Mouse (Mus musculus): ENCODE measurements around the gene Plekhg5. TPM values are rescaled to one million over a fixed set of nuclear protein-coding genes. Genes with fewer than 3 reads are reported as not detected.

Gene Plekhg5
- polyA plus RNA-seq, 1 experiment, result 2.3 TPM

DNA sequence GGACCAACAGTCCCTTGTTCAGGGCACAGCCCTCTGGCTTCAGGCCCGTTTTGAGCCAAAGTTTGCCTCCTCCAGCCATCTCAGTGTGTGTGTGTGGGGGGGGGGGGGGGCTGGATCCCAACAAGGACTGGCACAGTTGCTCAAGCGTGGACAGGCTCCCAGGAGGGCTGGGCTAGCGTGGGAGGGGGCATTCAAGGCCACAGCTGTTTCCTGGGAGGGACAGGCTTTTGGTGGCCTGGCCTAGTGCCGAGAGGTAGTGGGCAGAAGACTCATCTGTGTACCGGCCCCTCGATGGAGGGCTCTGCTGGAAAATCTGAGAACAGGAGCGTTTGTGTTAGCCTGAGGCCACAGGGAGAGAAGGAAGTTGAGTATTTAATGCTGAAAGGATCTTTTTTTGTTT, 7.6 kb downstream of the Plekhg5 start:
- H3K4me3 ChIP-seq (ENCODE audit: insufficient read depth, low read depth, low read length), result no peak overlapping the region
- H3K4me1 ChIP-seq (ENCODE audit: control insufficient read depth, insufficient read depth, insufficient read length, low read length), result no peaks in the 10 kb centered on the region; the same call in 1 of the 2 replicates
- no peak overlapping the region for H3K27ac ChIP-seq (replicated peaks; ENCODE audit: low read depth, low read length)

DNA sequence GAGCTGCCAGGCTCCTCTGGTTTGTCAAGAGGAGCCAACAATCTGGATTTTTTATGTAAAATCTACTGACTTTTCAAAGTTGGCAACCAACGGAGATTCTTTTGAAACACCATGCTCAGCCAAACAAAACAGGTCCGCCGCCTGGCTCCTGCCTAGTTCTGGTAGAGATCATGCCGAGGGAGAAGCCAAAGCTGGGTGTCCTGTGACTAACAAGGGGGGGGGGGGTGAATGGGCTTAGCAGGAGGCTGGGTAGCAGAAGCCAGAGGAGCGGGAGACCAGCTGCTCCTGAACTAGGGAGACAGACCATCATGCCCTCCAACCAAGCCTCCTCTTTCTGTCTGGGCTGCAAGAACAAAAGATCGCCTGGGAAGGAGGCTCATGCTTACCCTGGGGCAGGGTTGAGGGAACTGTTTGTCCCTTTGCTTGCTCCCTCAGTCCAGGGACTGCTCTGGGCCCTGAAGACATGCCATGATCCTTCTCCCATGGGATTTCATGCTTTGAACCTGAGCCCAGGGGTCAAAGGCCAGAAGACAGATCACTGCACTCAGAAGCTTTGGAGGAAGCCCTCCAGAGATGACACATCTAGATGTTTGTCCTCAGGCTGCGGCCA, 11.4 kb downstream of the Plekhg5 start:
- H3K4me1 ChIP-seq (ENCODE audit: control insufficient read depth, insufficient read depth, insufficient read length, low read length), result peaks cover 7% of the 10 kb centered on the region
- no peak overlapping the region for H3K27ac ChIP-seq (replicated peaks; ENCODE audit: low read depth, low read length)
- no peak overlapping the region for H3K4me3 ChIP-seq (ENCODE audit: insufficient read depth, low read depth, low read length)

DNA sequence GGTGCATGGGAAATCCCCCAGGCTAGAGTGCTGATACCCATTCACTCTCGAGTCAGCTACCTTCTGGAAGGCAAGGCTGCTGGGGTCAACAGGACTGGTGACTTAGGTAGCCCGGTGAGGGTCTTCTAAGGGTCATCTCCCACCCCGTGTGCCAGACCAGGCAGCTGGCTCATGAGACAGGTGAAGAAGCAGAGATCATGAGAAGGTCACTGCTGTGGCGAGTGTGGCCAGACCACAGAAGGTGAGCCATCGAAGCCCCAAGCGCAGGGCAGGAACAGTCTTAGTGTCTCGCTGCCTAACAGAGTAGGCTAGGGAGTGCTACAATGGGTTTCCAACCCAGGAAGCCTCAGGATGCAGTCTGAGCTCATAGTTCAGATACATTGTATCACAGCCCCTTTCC, 12.3 kb downstream of the Plekhg5 start:
- H3K27ac ChIP-seq (replicated peaks; ENCODE audit: low read depth, low read length), result no peak overlapping the region

DNA sequence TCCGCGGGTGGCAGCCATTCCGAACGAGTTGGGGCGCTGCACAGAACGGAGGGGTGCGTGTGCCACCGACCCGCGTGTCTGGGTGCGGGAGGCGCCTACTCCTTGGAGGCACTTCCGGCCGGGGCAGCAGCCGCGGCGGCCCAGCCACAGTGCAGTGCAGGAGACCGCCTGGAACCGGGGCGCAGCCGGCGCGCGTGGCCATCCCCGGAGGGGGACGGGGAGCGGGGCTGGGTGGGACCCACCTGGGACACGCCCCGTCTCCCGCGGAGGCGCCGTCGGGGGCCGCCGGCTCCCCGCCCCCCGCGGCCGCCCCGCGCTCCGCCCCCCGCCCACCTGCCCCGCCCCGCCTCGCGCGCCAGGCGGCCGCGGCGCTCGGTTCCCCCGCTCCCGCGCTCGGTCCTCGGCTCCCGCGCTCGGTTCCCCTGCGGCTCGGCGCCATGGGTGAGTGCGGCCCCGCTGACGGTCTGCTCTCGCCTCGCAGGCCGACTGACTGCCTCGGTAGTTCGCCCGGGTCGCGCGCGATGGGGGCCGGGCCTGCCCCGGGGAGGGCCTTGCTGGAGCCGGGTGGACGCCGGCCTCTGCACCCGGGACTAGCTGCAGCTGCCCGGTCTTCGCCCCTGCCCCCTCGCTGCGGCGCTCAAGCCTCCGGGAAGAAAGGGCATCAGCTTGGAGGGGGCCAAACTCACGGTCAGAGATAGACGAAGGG, 14.4 kb downstream of the Plekhg5 start:
- Histone ChIP-seq H3K4me1 (ENCODE audit: control insufficient read depth, insufficient read depth, insufficient read length, low read length) (peaks cover 7% of the 10 kb centered on the region), H3K27ac (replicated peaks; ENCODE audit: low read depth, low read length) (0 out of 2 replicates have a peak overlapping the region, but pooled peaks have one; percentile 41), H3K4me3 (ENCODE audit: insufficient read depth, low read depth, low read length) (peak overlapping the region; percentile 97)

More for the DNA sequence above, 12.3 kb downstream of the Plekhg5 start:
- Histone ChIP-seq H3K4me1 (ENCODE audit: control insufficient read depth, insufficient read depth, insufficient read length, low read length) (peaks cover 7% of the 10 kb centered on the region), H3K4me3 (ENCODE audit: insufficient read depth, low read depth, low read length) (no peak overlapping the region)

DNA sequence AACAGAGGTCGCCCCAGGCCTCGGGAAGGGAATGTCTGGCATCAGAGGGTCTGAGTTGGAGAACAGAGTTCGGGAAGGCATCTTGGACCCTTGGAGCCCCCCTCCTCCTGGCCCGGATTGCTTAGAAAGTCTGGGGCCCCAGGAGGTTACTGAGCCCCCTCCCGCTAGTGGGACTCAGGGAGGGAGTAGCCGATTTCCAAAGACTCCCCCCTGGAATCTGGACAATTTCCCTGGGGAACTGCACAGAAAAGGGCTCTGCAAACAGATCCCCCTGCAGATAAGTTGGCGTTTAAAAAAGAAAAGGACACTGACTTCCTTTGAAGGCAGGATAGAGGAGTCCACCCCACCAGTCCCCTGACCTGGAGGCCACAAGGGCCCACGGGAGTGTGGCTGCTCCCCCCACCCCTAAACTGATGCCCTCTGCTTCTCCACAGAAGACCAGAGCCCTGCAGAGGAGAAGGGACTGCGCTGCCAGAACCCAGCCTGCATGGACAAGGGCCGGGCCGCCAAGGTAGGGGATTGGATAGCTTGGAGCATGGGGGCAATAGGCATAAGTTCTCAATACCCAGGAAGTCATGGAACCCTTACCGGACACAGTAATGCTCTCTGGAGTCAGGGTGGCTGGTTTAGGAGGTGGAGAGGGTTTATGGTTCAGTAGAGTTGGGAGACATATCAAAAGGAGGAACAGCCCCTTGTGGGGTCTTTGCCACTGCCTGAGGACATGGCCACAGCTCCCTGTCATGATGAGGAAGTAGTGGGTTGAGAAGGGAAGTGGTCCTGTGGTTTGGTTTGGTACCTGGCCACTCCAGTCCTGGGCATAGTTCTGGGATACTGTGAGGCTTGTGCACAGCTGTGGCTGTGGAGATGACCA, 15.1 kb downstream of the Plekhg5 start:
- Histone ChIP-seq H3K4me3 (ENCODE audit: insufficient read depth, low read depth, low read length) (peak overlapping the region; percentile 97), H3K27ac (replicated peaks; ENCODE audit: low read depth, low read length) (no peak overlapping the region), H3K4me1 (ENCODE audit: control insufficient read depth, insufficient read depth, insufficient read length, low read length) (peaks cover 7% of the 10 kb centered on the region)

GRCm38 (mm10) chr4:152088133-152088532, 15.8 kb downstream of the Plekhg5 start:
- peak overlapping the region; percentile 22; the same call in 1 of the 2 replicates for H3K4me3 ChIP-seq (ENCODE audit: insufficient read depth, low read depth, low read length)
- no peak overlapping the region for H3K27ac ChIP-seq (replicated peaks; ENCODE audit: low read depth, low read length)
- peaks cover 7% of the 10 kb centered on the region for H3K4me1 ChIP-seq (ENCODE audit: control insufficient read depth, insufficient read depth, insufficient read length, low read length)

DNA sequence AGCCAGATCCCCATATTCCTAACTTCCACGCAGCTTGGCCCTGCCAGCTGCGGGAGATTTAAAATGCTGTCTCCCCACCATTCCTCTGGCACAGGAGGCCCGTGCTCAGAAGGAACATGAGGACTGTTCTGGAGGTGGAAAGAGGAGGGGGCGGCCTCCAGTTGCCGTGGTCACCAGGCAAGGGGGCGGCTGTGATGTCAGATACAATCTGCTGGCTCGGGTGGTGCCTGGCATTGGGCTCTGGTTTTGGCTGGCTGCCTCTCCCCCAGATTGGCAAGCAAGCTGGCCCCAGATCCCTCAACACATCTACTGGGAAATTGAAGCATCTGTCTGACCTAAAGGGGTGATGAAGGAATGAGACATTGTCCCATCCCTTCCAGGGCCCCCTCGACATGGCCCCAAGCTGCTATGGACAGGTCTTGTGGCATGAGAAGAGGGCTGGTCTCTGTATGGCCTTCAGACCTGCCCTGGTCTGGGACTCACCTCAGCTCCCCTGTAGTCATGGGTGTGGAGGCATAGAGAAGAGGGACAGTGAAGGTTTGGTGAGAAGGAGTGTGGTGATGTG, 16.3 kb downstream of the Plekhg5 start:
- Histone ChIP-seq H3K4me3 (ENCODE audit: insufficient read depth, low read depth, low read length) (no peak overlapping the region), H3K27ac (replicated peaks; ENCODE audit: low read depth, low read length) (no peak overlapping the region), H3K4me1 (ENCODE audit: control insufficient read depth, insufficient read depth, insufficient read length, low read length) (peaks cover 7% of the 10 kb centered on the region)

- Histone ChIP-seq H3K4me1 (ENCODE audit: control insufficient read depth, insufficient read depth, insufficient read length, low read length) (peaks cover 7% of the 10 kb centered on the region), H3K27ac (replicated peaks; ENCODE audit: low read depth, low read length) (0 out of 2 replicates have a peak overlapping the region, but pooled peaks have one; percentile 3), H3K4me3 (ENCODE audit: insufficient read depth, low read depth, low read length) (no peak overlapping the region)
These were observed 17.9 kb downstream of the Plekhg5 start for GRCm38 (mm10) chr4:152090191-152090590.

DNA sequence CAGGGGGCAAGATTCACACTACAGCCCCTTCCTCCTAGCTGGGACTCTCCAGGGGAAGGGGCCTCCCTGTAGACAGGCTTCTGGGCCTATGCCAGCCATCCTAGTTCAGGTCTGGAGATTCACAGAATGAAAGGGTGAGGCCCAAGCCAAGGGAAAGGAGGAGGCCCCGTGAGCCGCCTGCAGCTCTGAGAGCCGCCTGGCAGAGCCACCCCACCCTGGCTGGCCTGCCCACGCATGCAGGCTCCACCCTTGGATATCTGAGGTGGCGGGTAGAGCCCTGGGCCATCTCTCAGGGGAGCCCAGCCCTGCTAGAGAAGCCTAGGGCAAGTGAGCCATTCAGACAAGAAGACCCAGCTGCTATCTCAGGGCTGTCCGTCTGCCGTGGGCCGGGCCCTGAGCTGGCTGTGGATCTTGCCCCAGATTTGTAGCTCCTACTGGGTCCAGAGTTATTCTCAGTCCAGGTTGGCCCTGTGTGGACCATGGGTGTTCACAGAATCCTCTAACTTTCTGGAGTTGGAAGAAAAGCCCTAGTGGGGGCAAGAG, 20.5 kb downstream of the Plekhg5 start:
- Histone ChIP-seq H3K4me1 (ENCODE audit: control insufficient read depth, insufficient read depth, insufficient read length, low read length) (0 out of 2 replicates have a peak, but pooled peaks cover 3% of the 10 kb centered on the region), H3K4me3 (ENCODE audit: insufficient read depth, low read depth, low read length) (no peak overlapping the region), H3K27ac (replicated peaks; ENCODE audit: low read depth, low read length) (no peak overlapping the region)

DNA sequence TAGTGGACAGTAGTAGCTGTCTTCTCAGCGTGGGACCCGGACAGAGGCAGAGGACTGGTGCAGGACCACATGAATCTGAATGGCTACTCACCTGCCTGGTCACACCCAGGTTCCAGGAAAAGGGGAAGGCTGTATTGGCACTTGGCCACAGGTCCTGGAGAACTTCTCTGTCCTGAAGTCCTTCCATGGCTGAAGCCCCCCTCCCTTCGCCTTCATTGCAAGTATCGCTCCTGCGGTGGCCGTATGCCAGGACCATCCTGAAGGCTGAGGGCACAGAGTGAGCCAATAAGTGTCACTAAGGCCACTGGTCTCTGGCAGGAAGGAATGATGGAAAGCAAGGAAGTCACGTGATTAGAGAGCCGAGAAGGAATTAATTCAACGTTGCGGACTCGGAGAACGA, 21.9 kb downstream of the Plekhg5 start:
- no peak overlapping the region for H3K27ac ChIP-seq (replicated peaks; ENCODE audit: low read depth, low read length)
- H3K4me1 ChIP-seq (ENCODE audit: control insufficient read depth, insufficient read depth, insufficient read length, low read length), result no peaks in the 10 kb centered on the region
- no peak overlapping the region for H3K4me3 ChIP-seq (ENCODE audit: insufficient read depth, low read depth, low read length)

- no peaks in the 10 kb centered on the region for H3K4me1 ChIP-seq (ENCODE audit: control insufficient read depth, insufficient read depth, insufficient read length, low read length)
- H3K27ac ChIP-seq (replicated peaks; ENCODE audit: low read depth, low read length), result peak overlapping the region; percentile 100
- H3K4me3 ChIP-seq (ENCODE audit: insufficient read depth, low read depth, low read length), result peak overlapping the region; percentile 98
These were observed 23.9 kb downstream of the Plekhg5 start for GRCm38 (mm10) chr4:152095937-152096910.

GRCm38 (mm10) chr4:152096927-152097326, 24.6 kb downstream of the Plekhg5 start:
- H3K27ac ChIP-seq (replicated peaks; ENCODE audit: low read depth, low read length), result peak overlapping the region; percentile 100
- peak overlapping the region; percentile 98 for H3K4me3 ChIP-seq (ENCODE audit: insufficient read depth, low read depth, low read length)
- H3K4me1 ChIP-seq (ENCODE audit: control insufficient read depth, insufficient read depth, insufficient read length, low read length), result no peaks in the 10 kb centered on the region

GRCm38 (mm10) chr4:152097911-152098799, 25.9 kb downstream of the Plekhg5 start:
- no peaks in the 10 kb centered on the region for H3K4me1 ChIP-seq (ENCODE audit: control insufficient read depth, insufficient read depth, insufficient read length, low read length)
- H3K27ac ChIP-seq (replicated peaks; ENCODE audit: low read depth, low read length), result peak overlapping the region; percentile 100
- H3K4me3 ChIP-seq (ENCODE audit: insufficient read depth, low read depth, low read length), result peak overlapping the region; percentile 98
